Mouse (Mus musculus) CH12.LX (cell line): ENCODE measurements around the gene Rab40c.
"Not testable (repeated sequence)": the region's sequence is repeated elsewhere in the genome, so short reads cannot be mapped to it uniquely, and the experiment has no call there.

ENCODE experiments used
- CTCF ChIP-seq, 2 experiments: IDR thresholded peaks in 1 of 2; conservative IDR thresholded peaks in 1 of 2; 2 replicates each; pipeline ENCODE4 v1.5.1; 2011 to 2012; ENCODE audit warnings: low read depth in 2 of 2, low read length in 2 of 2, improper control_type of control experiment in 1 of 2, inconsistent platforms in 1 of 2, mild to moderate bottlenecking in 1 of 2, moderate library complexity in 1 of 2
- HCFC1 ChIP-seq: IDR thresholded peaks from 2 replicates; pipeline ENCODE4 v1.6.1; 2012; ENCODE audit warnings: low read depth, mild to moderate bottlenecking, inconsistent platforms, low read length, improper control_type of control experiment
- POLR2AphosphoS2 ChIP-seq: IDR thresholded peaks from 2 replicates; pipeline ENCODE4 v1.6.1; 2011; ENCODE audit warnings: low read depth, low read length, improper control_type of control experiment
- TCF12 ChIP-seq: IDR thresholded peaks from 2 replicates; pipeline ENCODE4 v1.6.1; 2014; ENCODE audit warnings: low read depth, mild to moderate bottlenecking, inconsistent platforms, low read length, improper control_type of control experiment

GRCm38 (mm10) chr17:25871566-25871965 is 48.0 kb downstream of the Rab40c start:
- not testable (repeated sequence) for TF ChIP-seq TCF12; CTCF (conservative IDR thresholded peaks at IDR 0.05 in 1 of 2, IDR thresholded peaks at IDR 0.05 in 1 of 2; ENCODE audit: low read depth in 2 of 2, low read length in 2 of 2); POLR2AphosphoS2; HCFC1
